Mouse (Mus musculus) cortical plate, adult 2 months (tissue): ENCODE data around the gene Man1c1.

Experiments
- CTCF ChIP-seq: fragments of 200-500 bp; IDR thresholded peaks from 2 replicates; pipeline ENCODE4 v1.5.1; 2011; ENCODE audit warnings: mild to moderate bottlenecking, control low read depth, low read length; ENCODE audit not compliant: insufficient read depth; ENCODE audit errors: extremely low read depth
- POLR2A ChIP-seq: fragments of 200-500 bp; IDR thresholded peaks from 2 replicates; pipeline ENCODE4 v1.6.1; 2011; ENCODE audit warnings: mild to moderate bottlenecking, low read length, control low read depth; ENCODE audit not compliant: insufficient read depth; ENCODE audit errors: extremely low read depth

- no peak for TF ChIP-seq CTCF
- TF ChIP-seq POLR2A = no peak
Measured at GRCm38 (mm10) chr4:134632131-134632711, 71.9 kb downstream of the Man1c1 start.
